Mouse (Mus musculus) C2C12 (cell line): ENCODE data around the gene Heatr4.

Source experiments
- CTCF ChIP-seq: IDR thresholded peaks from one replicate; pipeline ENCODE4 v1.5.1; 2011; ENCODE audit not compliant: control insufficient read depth, insufficient read depth, insufficient read length
- MAX ChIP-seq: IDR thresholded peaks from one replicate; pipeline ENCODE4 v1.6.1; 2011; ENCODE audit warnings: mild to moderate bottlenecking, control low read depth
- MYOG ChIP-seq: IDR thresholded peaks from one replicate; pipeline ENCODE4 v1.6.1; 2011; ENCODE audit not compliant: control insufficient read depth, insufficient read length; ENCODE audit errors: extremely low read depth
- USF1 ChIP-seq: IDR thresholded peaks from one replicate; pipeline ENCODE4 v1.6.1; 2011; ENCODE audit warnings: low read depth, mild to moderate bottlenecking, control low read depth, moderate library complexity

DNA sequence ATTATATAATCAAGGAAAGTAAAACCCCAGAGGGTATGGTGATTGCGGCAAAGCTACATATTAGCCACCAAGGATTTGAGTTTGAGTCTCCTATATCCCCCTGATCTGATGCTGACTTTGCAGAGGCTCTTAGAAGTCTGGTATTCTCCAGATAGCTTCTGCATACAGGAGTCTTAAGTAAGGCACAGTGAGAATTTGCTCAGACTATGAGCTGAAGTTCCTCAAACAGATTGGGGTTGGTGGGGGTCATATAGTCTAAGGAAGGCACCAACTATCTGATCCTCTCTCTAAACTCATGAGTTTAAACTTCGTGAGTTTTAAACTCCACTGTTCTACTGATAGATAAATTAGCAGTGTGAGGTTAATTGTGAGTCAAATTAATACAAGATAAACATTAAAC, 45.3 kb downstream of the Heatr4 start:
- no peak for TF ChIP-seq CTCF
- no peak for TF ChIP-seq USF1
- no peak for TF ChIP-seq MAX
- no peak for TF ChIP-seq MYOG
